Mouse (Mus musculus) bone marrow macrophage, adult 2 months (primary cell): Measurements from ENCODE around the gene Aspg. TPM values are rescaled to one million over a fixed set of nuclear protein-coding genes. Genes with fewer than 3 reads are reported as not detected.

Experiments
- H3K27ac ChIP-seq: 2 replicates; pipeline ENCODE4 v1.5.1; 2012; ENCODE audit warnings: low read depth, low read length; ENCODE audit not compliant: insufficient read depth
- H3K4me1 ChIP-seq: 2 replicates; pipeline ENCODE4 v1.6.1; 2012; ENCODE audit warnings: low read length; ENCODE audit not compliant: control insufficient read depth, insufficient read depth
- H3K4me3 ChIP-seq: 2 replicates; pipeline ENCODE4 v1.5.1; 2012; ENCODE audit warnings: mild to moderate bottlenecking, low read length, moderate library complexity; ENCODE audit not compliant: insufficient read depth
- CTCF ChIP-seq: IDR thresholded peaks from 2 replicates; pipeline ENCODE4 v1.5.1; 2012; ENCODE audit warnings: low read depth, mild to moderate bottlenecking, low read length, moderate library complexity
- POLR2A ChIP-seq: IDR thresholded peaks from 2 replicates; pipeline ENCODE4 v1.6.1; 2012; ENCODE audit warnings: mild to moderate bottlenecking, low read depth, low read length, borderline replicate concordance
- polyA plus RNA-seq: library from polyadenylated mRNA; stranded (reverse); fragments of >200 nt; gene quantifications from 2 replicates; pipeline ENCODE4 v1.2.4, GENCODE M21; 2012; ENCODE audit not compliant: missing spikeins, insufficient read depth, insufficient read length

The Aspg gene
- polyA plus RNA-seq, 1 experiment, result not detected

DNA sequence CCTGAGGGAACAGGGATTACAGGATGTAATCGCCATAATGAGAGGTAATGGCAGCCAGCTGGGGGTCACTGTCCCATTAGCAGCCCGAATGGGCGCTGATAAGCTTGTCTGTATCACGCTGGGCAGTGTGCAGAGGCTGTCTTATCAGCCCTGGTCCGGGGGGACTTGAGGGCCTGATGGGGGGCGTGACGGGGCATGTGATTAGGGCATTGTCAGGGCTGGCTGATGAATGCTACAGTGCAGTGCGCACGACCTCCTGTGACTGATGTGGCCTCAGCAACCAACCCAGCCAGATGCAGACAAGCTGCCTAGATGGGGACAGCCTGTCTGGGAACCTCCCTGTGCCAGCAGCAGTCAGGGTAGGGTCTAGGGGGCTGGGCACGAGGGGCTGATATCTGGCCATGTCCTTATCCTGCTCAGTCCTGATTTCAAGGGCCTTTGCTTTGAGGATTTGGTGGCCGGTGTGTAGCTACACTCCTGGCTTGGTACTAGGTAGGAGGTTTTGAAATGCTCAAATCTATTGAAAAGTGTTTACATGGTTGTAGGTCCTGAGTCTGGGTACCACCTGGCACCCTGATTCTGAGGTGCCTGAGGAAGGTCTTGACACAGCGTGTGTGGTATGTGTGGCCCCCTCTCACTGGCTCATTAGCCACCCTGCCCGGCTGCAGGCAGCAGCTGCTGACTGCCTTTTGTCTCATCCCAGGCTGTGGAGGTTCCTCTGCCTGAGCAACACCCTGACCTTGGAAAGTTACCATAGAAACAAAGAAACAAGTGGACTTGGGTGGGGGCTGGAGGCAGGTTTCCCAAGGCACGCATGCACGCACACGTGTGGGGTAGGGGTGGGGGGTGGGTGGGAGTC lies 57.7 kb downstream of the Aspg start:
- no peak overlapping the region for H3K27ac ChIP-seq
- TF ChIP-seq CTCF, result no peak
- no peak for TF ChIP-seq POLR2A

DNA sequence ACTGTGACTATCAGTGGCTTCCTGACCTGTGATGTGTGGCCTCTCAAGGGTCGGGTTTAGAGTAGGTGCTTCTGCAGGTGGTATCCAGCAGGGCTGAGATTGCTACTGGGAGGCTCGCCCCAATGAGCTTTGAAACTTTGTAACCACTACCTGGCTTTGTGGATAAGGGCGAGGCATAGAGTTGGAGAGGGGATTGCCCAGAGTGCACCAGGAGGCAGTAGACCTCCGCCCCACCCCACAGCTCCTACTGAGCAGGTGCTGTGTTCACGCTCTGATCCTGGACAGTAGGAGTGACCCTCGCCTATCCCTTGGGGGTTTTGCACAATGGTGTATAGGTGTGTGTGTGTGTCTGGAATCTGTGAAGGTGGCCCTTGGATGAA lies 58.4 kb downstream of the Aspg start:
- H3K4me3 ChIP-seq, result no peak overlapping the region
- no peaks in the 10 kb centered on the region for H3K4me1 ChIP-seq
- no peak for TF ChIP-seq POLR2A
- no peak for TF ChIP-seq CTCF
- no peak overlapping the region for H3K27ac ChIP-seq

More for the DNA sequence above, 57.7 kb downstream of the Aspg start:
- no peak overlapping the region for H3K4me3 ChIP-seq
- no peaks in the 10 kb centered on the region for H3K4me1 ChIP-seq

- H3K4me1 ChIP-seq, result no peaks in the 10 kb centered on the region
- TF ChIP-seq CTCF (no peak), POLR2A (no peak)
- H3K27ac ChIP-seq, result no peak overlapping the region
Observed at GRCm38 (mm10) chr12:112169240-112169639, 62.8 kb downstream of the Aspg start.

DNA sequence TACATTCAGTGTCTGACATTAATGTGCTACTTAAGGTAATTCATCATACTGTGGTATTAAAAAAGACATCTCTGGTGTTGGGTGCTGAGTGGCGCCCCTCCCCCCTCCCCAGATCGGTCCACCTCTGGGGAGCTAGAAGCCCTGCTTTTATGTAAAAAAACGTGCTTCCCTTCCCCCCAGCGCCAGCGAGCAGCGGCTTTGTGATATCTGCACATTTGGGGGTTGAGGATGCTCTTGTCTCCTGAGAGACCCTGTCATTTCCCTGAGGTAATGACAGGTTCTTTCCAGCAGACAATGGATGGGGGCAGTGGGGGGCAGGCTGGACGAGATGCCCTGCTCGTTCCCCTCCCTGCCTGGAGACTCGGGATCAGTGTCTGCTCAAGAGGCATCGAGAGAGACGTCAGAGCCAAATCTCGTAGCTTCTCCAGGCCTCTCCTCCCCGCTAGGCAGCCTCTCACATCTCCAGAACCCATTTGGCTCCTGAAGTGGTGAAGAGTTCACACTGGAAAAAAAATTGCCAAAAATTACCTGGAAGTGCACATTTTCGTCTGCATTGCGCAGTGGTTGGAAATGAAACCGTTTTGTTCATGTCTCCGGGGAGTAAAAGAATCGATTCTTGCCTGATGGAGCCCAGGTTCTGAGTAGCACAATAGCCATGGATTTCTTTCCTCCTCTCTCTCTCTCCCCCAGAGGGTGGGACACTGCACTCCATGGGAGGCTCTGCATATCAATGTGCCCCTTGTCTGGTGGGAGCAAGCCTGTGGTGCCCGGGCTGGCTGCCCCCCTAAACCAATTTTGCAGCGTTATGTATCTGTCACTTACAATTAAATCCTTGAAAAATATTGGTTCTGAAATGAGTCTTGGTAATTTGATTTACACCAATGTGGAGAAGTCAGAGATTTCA lies 64.4 kb downstream of the Aspg start:
- no peak overlapping the region for H3K4me3 ChIP-seq
- no peaks in the 10 kb centered on the region for H3K4me1 ChIP-seq
- no peak overlapping the region for H3K27ac ChIP-seq
- TF ChIP-seq POLR2A, result no peak
- TF ChIP-seq CTCF, result no peak

More at GRCm38 (mm10) chr12:112169240-112169639, 62.8 kb downstream of the Aspg start:
- H3K4me3 ChIP-seq, result no peak overlapping the region

DNA sequence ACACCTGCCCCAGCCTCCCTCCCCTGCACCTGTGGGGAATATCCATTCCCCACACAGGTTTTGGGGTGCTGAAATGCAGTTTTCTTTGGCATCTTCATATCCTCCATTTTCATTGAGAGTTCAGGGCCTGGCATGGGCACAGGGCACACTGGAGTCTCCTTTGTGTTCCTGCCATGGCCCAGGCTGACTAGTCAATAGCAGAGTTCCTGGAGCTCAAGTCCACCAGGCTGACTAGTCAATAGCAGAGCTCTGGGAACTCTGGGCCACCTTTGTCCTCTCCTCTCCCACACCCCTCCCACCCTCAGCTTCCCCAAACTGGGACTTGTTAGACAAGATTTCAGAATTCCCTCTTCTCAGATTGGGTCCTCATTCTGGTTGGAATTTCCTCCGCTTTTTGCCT lies 65.2 kb downstream of the Aspg start:
- H3K4me1 ChIP-seq, result no peaks in the 10 kb centered on the region
- H3K4me3 ChIP-seq, result no peak overlapping the region
- TF ChIP-seq CTCF (no peak), POLR2A (no peak)
- H3K27ac ChIP-seq, result no peak overlapping the region

- TF ChIP-seq POLR2A (no peak), CTCF (no peak)
- Histone ChIP-seq H3K4me1 (no peaks in the 10 kb centered on the region), H3K4me3 (no peak overlapping the region), H3K27ac (no peak overlapping the region)
Observed at GRCm38 (mm10) chr12:112172214-112172613, 65.7 kb downstream of the Aspg start.

Other genes with a start within 250 kb of the Aspg start
- 10.5 and 12.6 TPM in 2 replicates for gene Ppp1r13b, start 198.6 kb upstream of the Aspg start, polyA plus RNA-seq
- gene Atp5mpl, start 139.7 kb upstream of the Aspg start, polyA plus RNA-seq, result 335 and 339 TPM in 2 replicates
- not detected in 2 replicates for gene Tdrd9, start 135.1 kb upstream of the Aspg start, polyA plus RNA-seq
- gene Rd3l, start 125.4 kb upstream of the Aspg start, polyA plus RNA-seq, result not detected in 2 replicates
- gene Kif26a, start 39.5 kb downstream of the Aspg start, polyA plus RNA-seq, result not detected in 2 replicates